Mouse (Mus musculus): ENCODE results near the gene Slc3a2.

DNA sequence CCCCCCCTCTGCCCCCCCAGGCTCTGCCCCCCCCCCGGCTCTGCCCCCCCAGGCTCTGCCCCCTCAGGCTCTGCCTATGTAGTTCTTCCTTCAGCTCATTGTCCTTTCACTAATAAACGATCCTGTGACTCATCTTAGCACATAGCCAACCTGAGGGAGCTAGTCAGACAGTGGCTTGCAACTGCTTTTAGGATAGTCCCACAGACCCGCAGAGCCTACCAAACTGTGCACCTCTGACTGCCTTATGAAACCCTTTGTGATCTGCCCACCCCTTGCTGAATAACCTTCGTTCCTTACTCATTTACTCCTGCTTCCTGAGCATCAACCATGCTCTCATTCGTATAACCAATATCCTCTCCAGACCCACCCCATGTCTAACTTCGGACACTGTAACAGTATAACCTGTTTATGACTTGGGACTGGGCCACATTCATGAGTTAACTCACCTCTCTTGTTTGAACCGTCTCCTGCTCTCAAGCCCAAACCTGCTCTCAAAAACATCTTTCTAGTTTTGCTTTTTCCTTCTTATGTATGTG is 17.0 kb downstream of the Slc3a2 start:
- TF ChIP-seq EP300 (IDR thresholded peaks at IDR 0.05; ENCODE audit: low read depth) = no peak
- no peak for TF ChIP-seq CTCF (IDR thresholded peaks at IDR 0.05; ENCODE audit: low read depth)
